Mouse (Mus musculus) testis, adult 2 months (tissue): ENCODE results near the gene Rhoc.
A peak's percentile ranks its signal among the peaks of the same experiment; 100 is the strongest.

Experiments used
- CTCF ChIP-seq: fragments of 200-500 bp; IDR thresholded peaks from 2 replicates; pipeline ENCODE4 v1.5.1; 2012; ENCODE audit warnings: low read depth, mild to moderate bottlenecking, inconsistent platforms, low read length, moderate library complexity; ENCODE audit not compliant: control insufficient read depth, insufficient read depth, insufficient replicate concordance
- POLR2A ChIP-seq: fragments of 200-500 bp; IDR thresholded peaks from 2 replicates; pipeline ENCODE4 v1.6.1; 2012; ENCODE audit warnings: low read depth, mild to moderate bottlenecking, inconsistent platforms, low read length, moderate library complexity; ENCODE audit not compliant: control insufficient read depth

DNA sequence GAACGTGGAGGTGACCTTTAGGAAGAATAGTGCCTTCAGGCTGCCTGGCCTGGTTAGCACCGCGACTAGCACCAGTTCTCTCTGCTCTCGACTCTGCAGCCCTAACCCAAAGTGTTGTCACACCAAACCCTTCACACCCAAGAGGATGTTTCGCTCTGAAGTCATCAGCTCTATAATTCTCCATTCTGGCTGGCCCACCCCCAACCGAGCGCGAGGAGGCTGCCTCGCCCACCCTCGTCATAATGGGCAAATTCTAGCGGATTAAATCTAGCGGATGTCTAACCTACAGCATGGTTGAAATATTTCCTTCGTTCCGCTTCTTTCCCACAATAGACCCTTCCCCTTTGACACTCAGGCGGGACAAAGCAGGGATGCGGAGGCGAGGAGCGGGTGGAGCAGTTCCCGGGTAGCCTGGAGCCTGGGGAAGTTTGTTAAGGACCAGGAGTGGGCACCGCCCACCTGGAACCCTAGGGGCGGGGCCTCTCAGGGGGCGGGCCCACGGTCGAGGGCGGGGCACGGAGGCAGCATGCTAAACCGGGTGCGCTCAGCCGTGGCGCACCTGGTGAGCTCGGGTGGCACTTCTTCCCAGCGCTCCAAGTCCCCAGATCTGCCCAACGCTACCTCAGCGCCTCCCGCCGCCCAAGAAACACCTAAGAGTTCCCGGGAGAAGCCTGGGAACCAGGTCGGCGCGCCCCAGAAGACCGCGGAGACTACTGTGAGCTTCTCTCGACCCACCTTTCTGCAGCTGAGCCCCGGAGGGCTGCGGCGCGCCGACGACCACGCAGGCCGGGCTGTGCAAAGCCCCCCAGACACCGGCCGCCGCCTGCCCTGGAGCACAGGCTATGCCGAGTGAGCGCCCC is 7.4 kb upstream of the Rhoc start, which contains the start of gene Ppm1j:
- no peak for TF ChIP-seq CTCF
- peak; percentile 22 for TF ChIP-seq POLR2A
